Mouse (Mus musculus) spleen, postnatal 36 days (tissue): ENCODE results near the gene Mep1a.
A peak's percentile ranks its signal among the peaks of the same experiment; 100 is the strongest.
"Not testable (repeated sequence)": the region's sequence is repeated elsewhere in the genome, so short reads cannot be mapped to it uniquely, and the experiment has no call there.

ENCODE experiments used
- DNase-seq, 2 experiments: peaks; one replicate each; pipeline ENCODE4 v3.0.0; 2022; ENCODE audit warnings: low spot score in 2 of 2, mixed read lengths in 1 of 2

Gene Mep1a

DNA sequence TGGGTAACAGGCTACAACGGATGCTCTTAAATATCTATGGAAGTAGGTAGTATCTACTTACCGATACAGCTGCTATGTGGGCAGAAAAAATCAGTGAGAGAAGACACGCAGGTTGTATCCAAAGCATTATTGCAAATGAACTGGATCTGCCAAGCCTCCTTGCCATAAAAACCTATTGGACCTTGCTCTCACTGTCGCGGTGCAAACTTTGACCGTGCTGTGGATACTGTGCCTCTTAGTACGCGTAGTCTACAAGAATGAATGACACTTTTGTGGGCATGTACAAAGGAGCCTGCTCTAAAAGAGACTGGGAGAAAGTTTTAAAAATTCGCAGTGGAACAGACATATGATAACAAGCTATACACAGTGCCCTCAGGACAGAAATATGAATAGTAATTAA lies at the start of gene Mep1a:
Gene Mep1a (minus strand): TSS at position 221 of the 400 bp plus-strand sequence.
- DNase-seq = no peak

GRCm38 (mm10) chr17:43551122-43551630 lies 48.6 kb upstream of the Mep1a start:
- DNase-seq = no peak

DNA sequence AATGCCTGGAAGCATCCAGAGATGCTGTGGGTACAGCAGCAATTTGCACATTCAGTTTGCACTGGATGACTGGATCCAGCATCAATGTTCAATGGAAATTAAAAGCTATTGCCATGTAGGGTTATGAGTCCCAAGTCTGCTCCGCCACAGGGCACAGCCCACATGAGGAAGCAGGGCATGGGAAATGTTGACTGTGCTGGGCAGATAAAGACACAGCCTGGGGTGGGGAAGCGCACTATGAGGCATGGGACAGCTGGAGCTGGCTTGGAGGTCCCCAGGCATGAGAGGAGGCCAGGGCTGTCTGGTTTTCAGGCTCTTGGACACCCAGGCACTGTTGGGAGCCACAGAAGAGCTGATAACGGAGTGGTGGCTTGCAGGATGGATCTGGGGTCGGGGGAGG lies 41.4 kb upstream of the Mep1a start:
- DNase-seq = no peak

DNA sequence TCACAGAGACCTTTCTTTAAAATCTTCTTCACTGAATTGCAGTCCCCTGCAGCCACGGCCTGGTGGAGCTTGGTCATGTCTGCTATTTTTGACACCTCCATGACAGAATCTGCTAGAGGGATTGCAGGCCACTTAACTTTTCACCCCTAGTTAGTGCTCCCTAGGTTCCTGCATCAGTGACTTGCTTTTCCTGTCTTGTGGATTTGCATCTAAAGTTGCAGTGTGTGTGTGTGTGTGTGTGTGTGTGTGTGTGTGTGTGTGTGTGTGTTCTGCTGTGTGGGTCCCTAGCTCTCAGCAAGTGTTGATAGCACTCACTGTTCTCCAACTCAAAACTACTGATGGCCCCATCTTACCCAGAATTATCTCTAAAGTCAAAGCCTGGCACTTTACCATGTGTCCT lies 40.9 kb upstream of the Mep1a start, which contains the start of gene Ankrd66:
Gene Ankrd66 (minus strand): TSS at position 101 of the 400 bp plus-strand sequence.
- no peak for DNase-seq

DNA sequence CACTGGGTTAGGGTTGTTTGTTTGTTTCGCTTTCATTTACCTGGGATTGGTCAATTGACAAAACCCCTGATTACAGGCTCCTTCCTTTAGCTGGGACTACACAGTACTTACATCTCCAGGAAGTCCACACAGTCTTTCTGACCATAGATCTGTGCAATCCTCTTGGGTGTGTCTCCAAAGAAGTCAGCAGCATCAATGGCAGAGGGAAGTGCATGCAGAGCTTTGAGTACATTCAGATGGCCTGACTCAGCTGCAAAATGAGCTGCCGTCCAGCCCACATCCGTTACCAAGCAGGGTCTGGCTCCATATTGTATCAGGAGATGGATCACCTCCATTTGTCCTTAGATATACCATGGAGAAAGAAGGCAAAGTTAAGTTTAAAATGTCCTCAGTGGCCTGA lies 36.2 kb upstream of the Mep1a start:
- no peak for DNase-seq

DNA sequence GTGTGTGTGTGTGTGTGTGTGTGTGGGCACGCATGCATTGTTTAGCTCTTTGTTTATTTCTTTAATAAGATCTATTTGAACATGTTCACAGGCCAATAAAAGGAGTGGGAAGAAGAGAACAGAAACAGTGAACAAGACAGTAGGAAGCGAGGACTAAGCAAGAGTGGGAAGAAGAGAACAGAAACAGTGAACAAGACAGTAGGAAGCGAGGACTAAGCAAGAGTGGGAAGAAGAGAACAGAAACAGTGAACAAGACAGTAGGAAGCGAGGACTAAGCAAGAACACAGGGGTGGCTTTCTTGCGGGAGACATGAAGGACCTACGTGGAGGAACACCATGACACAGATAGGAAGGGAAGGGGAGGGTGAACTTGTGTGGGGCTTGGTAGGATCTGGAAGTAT lies 34.2 kb upstream of the Mep1a start:
- not testable (repeated sequence) for DNase-seq

DNA sequence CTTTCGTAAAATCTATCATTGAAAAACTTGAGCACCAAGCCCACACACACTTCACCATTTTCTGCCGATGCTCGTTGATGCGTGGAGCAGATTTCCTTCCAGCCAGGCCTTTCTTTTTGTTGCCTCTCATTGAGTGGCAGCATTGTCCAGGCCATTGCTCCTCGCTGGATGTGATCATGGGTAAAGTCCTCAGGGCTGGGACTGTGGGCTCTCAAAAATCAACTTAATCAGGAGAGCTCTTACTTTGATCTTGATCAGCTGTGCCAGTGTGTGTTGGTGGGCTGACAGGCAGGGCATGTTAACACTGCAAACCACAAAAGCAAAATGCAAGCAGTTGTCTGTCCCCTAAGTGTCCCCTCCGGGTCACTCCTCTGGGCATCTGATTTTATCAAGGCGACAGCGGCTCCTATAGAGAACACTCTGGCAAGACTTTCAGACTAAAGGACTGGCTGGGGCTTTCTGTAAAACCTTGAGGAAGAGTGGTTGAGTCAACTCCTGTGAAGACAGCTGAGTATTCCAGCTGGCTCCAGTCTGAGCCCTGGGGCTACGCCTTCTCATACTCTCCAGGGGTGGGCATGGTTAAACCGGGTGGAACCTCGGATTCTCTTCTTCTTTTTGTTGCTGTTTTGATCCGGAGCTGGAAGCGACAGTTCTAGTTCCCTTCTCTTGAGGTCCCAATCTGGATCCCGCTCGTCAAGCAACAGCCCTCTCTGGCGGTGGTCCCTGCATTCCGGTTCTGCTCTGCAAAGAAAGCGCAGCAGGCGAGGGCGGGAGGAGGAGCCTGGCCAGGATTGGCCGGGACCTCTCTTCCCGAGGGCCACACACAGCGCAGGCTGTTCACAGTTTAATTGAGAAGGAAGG lies 32.0 kb upstream of the Mep1a start:
- no peak for DNase-seq

DNA sequence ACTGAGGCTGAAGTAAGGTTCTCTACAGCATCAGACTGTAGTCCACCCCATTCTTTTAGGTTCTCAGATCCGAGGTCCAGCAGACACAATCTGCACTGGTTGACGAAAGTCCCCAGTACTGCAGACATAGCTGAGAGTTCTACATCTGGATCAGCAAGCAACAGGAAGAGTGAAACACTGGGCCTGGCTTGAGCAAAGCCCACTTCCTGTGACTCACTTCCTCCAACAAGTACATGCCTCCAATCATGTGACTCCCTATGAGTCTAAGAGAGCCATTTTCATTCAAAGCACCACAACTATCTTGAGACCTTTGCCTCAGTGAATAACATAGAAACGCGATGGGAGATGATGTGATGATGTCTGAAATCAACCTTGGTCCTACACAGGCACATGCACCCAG lies 28.6 kb upstream of the Mep1a start:
- no peak for DNase-seq

- no peak for DNase-seq
These were observed 27.9 kb upstream of the Mep1a start for GRCm38 (mm10) chr17:43530507-43530906.

DNA sequence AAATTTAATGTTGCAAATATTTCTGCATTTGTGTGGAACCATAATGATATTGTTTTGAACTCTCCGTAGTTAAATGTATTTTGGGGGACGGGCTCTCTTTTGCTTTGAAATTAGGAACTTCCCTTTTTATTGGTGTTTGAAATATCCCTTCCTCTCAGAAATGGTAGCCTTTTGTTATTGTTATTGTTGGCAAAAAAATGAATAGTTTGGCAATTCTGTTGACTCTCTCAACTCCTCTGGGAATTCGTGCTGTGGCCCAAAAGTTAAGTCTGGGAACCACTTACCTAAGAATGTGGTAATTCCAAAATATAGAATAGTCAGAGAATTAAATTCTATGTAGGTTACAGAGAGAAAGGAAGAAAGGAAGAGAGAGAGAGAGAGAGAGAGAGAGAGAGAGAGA lies 17.6 kb upstream of the Mep1a start:
- DNase-seq = no peak

DNA sequence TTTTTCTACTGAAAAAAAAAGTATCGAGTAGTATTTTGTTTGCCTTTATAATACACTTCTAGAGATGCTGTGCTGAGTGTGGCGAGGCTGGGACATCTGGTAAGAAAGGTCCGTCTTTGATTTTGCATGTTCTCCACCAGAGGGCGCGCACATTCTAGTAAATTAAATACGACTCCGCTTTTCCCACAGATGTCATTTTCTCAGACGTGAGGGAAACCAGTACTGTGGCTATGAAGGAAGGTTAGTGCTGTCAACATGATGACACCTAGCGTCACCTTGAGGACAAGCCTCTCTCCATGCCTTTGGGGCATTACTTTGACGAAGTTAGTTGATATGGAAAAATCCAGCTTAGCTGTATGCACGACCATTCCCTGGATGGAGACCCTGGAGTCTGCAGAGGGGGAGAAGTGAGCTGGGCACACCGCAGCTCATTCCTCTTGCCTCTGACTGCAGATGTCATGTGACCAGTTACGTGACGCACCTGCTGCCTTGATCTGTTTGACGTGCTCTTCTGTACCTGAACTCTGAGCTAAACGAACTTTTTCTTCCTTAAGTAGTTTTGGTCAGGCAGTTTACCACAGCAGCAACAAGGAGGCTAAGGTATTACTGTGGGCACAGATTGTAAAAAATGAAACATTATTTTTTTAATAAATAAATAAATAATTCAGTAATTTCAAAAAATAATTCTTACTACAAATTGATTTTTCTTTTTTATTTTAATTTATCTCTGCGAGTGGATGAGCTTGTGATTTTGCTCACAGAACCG lies 16.2 kb upstream of the Mep1a start:
- DNase-seq = peak; percentile 21 to 49

DNA sequence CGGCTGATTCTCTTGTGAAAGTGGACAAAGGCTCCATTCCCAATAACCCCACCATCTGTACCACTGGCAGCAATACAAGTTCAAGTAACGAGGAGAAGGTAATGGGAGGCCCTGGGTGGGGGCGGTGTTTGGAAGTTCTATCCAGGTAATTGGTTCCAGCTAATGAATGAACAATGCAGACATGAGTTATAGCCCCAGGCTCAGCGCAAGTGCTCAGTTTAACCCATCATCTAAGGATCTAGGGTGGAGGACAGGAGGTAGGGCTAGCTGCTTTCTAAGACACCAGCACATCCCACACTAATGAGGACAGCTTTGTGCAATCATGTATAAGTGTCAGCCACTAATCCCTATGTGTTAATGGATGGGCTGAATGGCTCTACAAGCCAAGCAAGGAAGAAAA lies 8.2 kb upstream of the Mep1a start:
- DNase-seq = no peak

GRCm38 (mm10) chr17:43504594-43504934 lies 2.0 kb upstream of the Mep1a start:
- DNase-seq = no peak

DNA sequence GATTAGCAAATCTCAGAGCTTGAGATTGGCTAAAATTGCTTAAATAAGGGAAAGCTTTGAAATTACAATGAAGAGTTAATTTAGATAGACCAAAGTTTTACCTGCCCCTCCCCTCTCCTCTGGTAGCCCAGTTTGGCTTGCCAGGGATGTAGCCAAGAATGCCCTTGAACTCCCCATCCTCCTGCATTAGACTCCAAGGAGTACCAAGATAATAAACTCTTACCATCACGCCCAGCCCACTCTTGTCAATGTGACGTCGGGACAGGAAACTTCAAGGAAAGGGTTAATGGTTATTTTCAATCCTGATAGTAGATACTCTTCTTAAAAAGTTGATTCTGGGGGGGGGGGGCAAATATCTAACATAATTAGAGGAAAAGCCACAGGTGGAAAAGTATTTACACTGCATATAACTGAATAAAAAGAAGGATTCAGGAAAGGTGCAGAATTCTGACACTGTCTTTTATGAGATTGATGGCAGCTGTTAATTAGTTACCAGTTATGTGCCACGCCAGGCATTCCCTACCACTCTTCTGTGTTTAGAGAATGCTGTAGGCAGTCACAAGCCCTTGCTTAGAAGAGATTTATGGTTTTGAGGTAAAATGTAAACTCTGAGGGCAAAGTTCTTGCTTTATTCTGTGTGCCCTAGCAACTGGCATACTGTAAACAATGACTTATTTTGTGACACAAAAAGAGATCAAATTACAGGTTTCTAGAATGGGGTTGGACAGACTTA lies 1.4 kb upstream of the Mep1a start:
- no peak for DNase-seq

GRCm38 (mm10) chr17:43501631-43502030 lies 981 bp downstream of the Mep1a start:
- no peak for DNase-seq

DNA sequence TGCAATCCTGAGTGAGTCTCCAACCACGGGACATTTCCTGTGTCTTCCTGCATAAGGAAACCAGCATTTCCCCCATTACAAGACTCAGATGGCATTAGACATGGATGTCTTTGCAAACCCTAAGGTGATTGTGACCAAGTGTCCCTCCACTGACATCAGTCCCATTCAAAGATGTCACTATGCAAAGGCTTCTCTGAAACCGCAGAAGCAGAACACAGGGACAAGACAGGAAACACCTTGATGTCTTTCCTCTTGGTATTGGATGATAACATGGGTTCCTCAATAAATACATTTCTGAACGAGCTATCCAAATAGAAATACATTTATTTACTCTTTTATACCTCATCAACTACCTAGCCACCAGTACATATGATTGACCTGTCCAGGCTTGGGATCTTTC lies 1.4 kb downstream of the Mep1a start:
- no peak for DNase-seq

- no peak for DNase-seq
These were observed 2.1 kb downstream of the Mep1a start for GRCm38 (mm10) chr17:43500513-43500912.

GRCm38 (mm10) chr17:43497521-43497920 lies 5.1 kb downstream of the Mep1a start:
- DNase-seq = no peak

- no peak for DNase-seq
These were observed 7.1 kb downstream of the Mep1a start for GRCm38 (mm10) chr17:43495502-43495901.

DNA sequence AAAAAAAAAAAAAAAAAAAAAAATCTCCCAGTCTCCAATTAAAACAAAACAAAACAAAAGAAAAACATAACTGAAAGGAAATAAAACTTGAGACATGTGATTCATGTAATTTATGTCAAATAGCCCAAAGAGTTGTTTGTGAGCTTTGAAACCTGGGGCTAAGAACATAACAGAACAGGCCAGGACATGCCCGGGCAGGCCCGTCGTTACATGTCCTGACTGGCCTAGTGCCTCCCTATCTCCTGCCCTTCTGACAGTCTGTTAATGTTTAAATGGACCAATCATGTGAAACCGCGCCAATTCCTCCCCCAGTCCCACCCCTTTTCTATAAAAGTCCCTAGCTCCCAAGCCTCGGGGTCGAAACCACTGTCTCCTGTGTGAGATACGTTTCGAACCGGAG lies 12.2 kb downstream of the Mep1a start:
- DNase-seq = not testable (repeated sequence)

DNA sequence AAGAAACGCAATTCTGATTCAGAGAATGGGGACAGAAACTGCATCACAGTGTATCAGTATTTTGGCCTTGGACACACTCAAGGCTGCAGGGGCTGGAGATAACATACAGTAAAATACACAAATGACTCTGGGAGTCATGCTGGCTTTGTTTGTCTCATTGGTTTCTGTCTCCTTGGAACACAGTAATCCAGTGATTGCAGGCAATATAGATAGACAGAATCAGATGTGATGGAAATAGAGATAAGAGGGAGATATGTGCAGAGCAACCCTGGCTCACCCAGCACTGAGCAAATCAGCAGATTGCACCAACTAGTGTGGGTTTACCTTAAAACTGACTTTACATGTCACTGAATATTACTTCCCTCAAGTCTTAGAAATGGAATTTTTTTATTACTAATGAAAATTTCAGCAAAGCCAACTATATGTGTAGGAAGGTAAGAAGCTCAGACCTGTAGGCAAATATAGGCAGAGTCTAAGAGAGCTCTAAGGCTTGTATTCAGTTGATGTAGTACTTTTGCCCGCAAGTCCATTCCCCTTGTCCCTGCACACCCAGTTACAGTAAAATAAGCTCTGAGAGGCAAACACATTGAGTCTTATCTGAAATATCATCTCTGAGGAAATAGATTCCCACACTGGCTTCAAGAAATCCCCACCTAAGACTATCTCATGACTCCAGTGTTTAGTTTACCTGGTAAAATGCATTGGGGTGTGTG lies 14.0 kb downstream of the Mep1a start:
- no peak for DNase-seq

- no peak for DNase-seq
These were observed 16.6 kb downstream of the Mep1a start for GRCm38 (mm10) chr17:43485982-43486381.
